Mouse (Mus musculus): ENCODE results near the gene Lhpp.

Lhpp gene

GRCm38 (mm10) chr7:132747096-132747495, 136.7 kb downstream of the Lhpp start:
- DNase-seq, result no peak

DNA sequence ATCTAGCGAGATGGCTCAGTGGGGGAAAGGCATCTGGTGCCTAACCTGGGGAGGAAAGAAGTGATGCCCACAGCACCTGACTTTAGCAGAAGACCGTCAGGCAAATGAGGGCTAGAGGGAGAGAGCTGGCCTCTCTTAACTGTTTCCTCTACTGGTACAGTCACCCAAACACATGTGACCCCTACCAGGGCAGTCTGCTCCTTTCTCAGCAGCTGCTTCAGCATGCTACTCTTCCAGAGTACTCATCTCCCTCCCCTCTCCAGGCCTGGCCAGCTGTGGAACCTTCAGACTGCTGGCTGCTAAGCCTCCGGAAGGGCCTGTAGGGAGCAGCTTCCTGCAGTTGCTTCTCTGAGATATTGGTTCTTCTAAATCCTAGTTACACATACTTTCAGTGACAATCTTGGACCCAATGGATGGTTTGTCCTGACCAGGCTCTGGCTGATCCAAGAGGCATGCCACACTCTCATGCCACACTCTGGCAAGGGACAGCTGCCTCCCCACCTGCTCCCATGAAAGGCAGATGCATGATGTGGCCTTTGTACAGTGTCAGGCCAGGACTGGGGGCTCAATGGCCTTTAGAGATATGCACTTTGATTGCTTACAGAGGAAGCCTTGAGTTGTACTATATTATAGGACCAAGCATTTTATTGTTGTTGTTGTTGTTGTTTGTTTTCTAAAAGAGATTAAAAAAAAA, 137.8 kb downstream of the Lhpp start:
- DNase-seq, result no peak

- DNase-seq, result no peak
Observed at GRCm38 (mm10) chr7:132749504-132749903, 139.1 kb downstream of the Lhpp start.

- no peak for DNase-seq
Observed at GRCm38 (mm10) chr7:132751716-132752115, 141.3 kb downstream of the Lhpp start.

DNA sequence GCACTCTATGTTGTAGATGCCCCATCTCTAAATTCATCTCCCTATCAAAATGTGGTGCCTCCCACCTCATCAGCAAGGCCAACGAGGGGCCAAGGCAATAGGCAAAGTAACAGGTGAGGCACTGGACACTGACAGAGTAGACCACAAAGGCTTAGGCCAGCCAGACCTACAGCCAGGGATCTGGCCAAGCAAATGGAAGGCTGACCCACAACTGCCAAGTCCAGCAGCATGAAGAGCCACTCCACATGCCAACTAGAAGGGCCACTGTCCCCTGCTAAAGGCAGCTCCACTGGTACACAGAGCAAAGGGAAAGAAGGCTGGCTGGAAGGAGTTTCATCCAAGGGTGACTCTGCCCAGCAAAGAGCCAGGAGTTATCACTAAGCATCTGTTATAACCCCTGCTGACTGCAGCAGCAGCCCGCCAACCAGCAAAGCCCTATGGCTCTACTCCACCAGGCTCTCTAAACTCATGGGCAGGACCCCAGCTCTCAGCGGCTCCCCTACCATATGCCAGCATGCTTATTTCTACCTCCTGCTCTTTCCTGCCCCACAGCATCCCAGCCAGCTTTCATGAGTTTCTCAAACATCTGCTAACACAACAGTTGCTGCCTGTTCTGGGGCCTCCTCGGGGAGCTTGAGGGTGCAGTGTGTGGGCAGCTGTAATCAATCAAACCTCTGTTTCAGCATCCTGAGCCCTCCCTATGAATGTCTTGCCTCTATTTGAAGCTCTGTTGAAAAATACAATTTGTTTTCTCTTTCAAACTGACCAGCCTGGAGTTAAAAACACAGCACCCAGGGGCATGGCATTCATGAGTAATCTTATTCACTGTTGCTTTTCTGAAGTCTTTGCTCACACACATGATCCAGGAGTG, 143.3 kb downstream of the Lhpp start:
- no peak for DNase-seq

DNA sequence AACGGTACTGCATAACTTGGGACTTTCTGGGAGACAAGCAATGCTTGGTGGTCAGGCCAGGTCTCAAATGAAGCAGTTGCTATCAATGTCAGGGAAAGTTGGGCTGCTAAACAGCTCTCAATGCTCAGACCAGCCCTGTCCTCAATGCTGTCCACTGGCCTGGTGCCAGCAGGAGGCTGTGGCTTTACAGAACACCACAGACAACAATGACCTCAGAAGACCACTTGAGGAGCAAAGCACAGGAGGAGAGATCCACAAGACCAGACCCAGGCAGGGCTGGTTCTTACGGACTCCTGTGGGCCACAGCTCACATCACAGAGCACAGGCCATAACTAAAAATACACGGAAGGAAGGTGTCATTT, 143.9 kb downstream of the Lhpp start:
- no peak for DNase-seq

Measured in thymus, adult 18-20 months (tissue).